Mouse (Mus musculus) kidney, postnatal 25 days (tissue): ENCODE measurements around the gene Gtse1.
"Not testable (repeated sequence)": the region's sequence is repeated elsewhere in the genome, so short reads cannot be mapped to it uniquely, and the experiment has no call there.

Experiments used
- DNase-seq, 2 experiments: peaks; one replicate each; pipeline ENCODE4 v3.0.0; 2021; ENCODE audit warnings: mixed read lengths in 2 of 2

Gtse1 gene

GRCm38 (mm10) chr15:85859490-85860031, at the start of gene Gtse1:
Gene Gtse1 (plus strand): TSS chr15:85859745.
- peak; percentile 96 to 98 for DNase-seq

- no peak for DNase-seq
Observed at GRCm38 (mm10) chr15:85810462-85810805, 49.1 kb upstream of the Gtse1 start.

- DNase-seq: peak; percentile 55 to 71
Observed at GRCm38 (mm10) chr15:85810806-85811521, 48.6 kb upstream of the Gtse1 start.

GRCm38 (mm10) chr15:85811535-85812277, 47.8 kb upstream of the Gtse1 start, which contains the start of gene Cdpf1:
Gene Cdpf1 (minus strand): TSS chr15:85811697.
- peak; percentile 98 to 99 for DNase-seq

- no peak for DNase-seq
Observed at GRCm38 (mm10) chr15:85813428-85813827, 46.1 kb upstream of the Gtse1 start.

GRCm38 (mm10) chr15:85821203-85822010, 38.1 kb upstream of the Gtse1 start, which contains the start of gene Pkdrej:
Gene Pkdrej (minus strand): TSS chr15:85821734.
- peak; percentile 12 to 56 for DNase-seq

GRCm38 (mm10) chr15:85822011-85822359, 37.6 kb upstream of the Gtse1 start:
- no peak for DNase-seq

- DNase-seq: no peak
Observed at GRCm38 (mm10) chr15:85826676-85827075, 32.9 kb upstream of the Gtse1 start.

GRCm38 (mm10) chr15:85828071-85828470, 31.5 kb upstream of the Gtse1 start:
- DNase-seq: no peak

- no peak for DNase-seq
Observed at GRCm38 (mm10) chr15:85829470-85829869, 30.1 kb upstream of the Gtse1 start.

- DNase-seq: peak; percentile 93 to 96
Observed at GRCm38 (mm10) chr15:85831954-85832590, 27.5 kb upstream of the Gtse1 start, which contains the start of gene Ttc38. Gene Ttc38 (plus strand): TSS chr15:85832306.

- peak in 1 of 2 experiments; percentile 10 for DNase-seq
Observed at GRCm38 (mm10) chr15:85832599-85832998, 26.9 kb upstream of the Gtse1 start.

- DNase-seq: no peak
Observed at GRCm38 (mm10) chr15:85835335-85835734, 24.2 kb upstream of the Gtse1 start.

- no peak for DNase-seq
Observed at GRCm38 (mm10) chr15:85836887-85837286, 22.7 kb upstream of the Gtse1 start.

GRCm38 (mm10) chr15:85840983-85841382, 18.6 kb upstream of the Gtse1 start:
- peak in 1 of 2 experiments; percentile 41 for DNase-seq

- DNase-seq: peak; percentile 71 to 87
Observed at GRCm38 (mm10) chr15:85841796-85842360, 17.7 kb upstream of the Gtse1 start.

GRCm38 (mm10) chr15:85845071-85845470, 14.5 kb upstream of the Gtse1 start:
- DNase-seq: no peak

GRCm38 (mm10) chr15:85851656-85852392, 7.7 kb upstream of the Gtse1 start:
- DNase-seq: peak; percentile 40 to 86

- peak in 1 of 2 experiments; percentile 8 for DNase-seq
Observed at GRCm38 (mm10) chr15:85858980-85859489, 510 bp upstream of the Gtse1 start.

GRCm38 (mm10) chr15:85865913-85866312, 6.4 kb downstream of the Gtse1 start:
- not testable (repeated sequence) for DNase-seq

GRCm38 (mm10) chr15:85867696-85868095, 8.2 kb downstream of the Gtse1 start:
- DNase-seq: peak; percentile 79 to 84
